Mouse (Mus musculus): ENCODE measurements around the gene Uspl1.

- no peak for TF ChIP-seq CTCF (IDR thresholded peaks at IDR 0.05; ENCODE audit: borderline replicate concordance, control insufficient read depth, extremely low read depth, insufficient read depth, low read length, poor library complexity)
- TF ChIP-seq POLR2A (IDR thresholded peaks at IDR 0.05; ENCODE audit: control insufficient read depth, extremely low read depth, insufficient read depth, low read length, poor library complexity): no peak
These were observed 31.9 kb upstream of the Uspl1 start for GRCm38 (mm10) chr5:149152063-149152773.
